Mouse (Mus musculus): ENCODE results near the gene Poln.

DNA sequence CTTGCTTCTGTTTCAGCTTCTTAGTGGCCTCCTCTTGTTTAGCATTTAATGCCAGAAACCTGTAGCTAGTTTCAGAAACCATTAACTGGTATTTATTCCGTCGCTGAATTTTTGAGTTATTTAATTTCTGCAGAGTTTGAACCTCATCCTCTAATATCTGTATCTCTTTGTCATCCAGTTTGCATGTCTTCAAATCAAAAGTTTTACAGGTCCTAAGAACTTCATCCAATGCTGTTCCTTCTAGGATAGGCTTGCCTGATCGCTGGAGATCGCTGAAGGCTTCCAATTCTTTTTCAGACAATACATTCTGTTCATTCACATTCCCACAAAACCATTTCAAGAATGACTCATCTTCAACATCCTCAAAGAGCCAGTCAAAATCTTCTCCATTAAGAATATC is 1.4 kb downstream of the Poln start:
- TF ChIP-seq CTCF (IDR thresholded peaks at IDR 0.05; ENCODE audit: borderline replicate concordance, extremely low read depth, insufficient read depth, insufficient read length) (no peak), POLR2A (IDR thresholded peaks at IDR 0.05; ENCODE audit: borderline replicate concordance, extremely low read depth, insufficient read depth, insufficient read length, poor library complexity, severe bottlenecking) (no peak)
